Mouse (Mus musculus) lung, postnatal 14 days (tissue): ENCODE data around the gene Cox11.

ENCODE experiments used
- DNase-seq: peaks from one replicate; pipeline ENCODE4 v3.0.0; 2021

The Cox11 gene

GRCm38 (mm10) chr11:90665161-90665560 is 27.2 kb downstream of the Cox11 start:
- DNase-seq, result peak; percentile 60

GRCm38 (mm10) chr11:90666144-90666757 is 28.3 kb downstream of the Cox11 start:
- DNase-seq, result no peak

- DNase-seq, result no peak
These were observed 28.9 kb downstream of the Cox11 start for GRCm38 (mm10) chr11:90666916-90667315.

- DNase-seq, result no peak
These were observed 29.4 kb downstream of the Cox11 start for GRCm38 (mm10) chr11:90667325-90667724.

- DNase-seq, result no peak
These were observed 37.6 kb downstream of the Cox11 start for GRCm38 (mm10) chr11:90675479-90676110.

GRCm38 (mm10) chr11:90677027-90677426 is 39.1 kb downstream of the Cox11 start:
- no peak for DNase-seq

GRCm38 (mm10) chr11:90677771-90678288 is 39.9 kb downstream of the Cox11 start:
- no peak for DNase-seq

- DNase-seq, result no peak
These were observed 40.6 kb downstream of the Cox11 start for GRCm38 (mm10) chr11:90678582-90678981.

- no peak for DNase-seq
These were observed 43.2 kb downstream of the Cox11 start for GRCm38 (mm10) chr11:90681171-90681570.

GRCm38 (mm10) chr11:90684765-90685164 is 46.8 kb downstream of the Cox11 start:
- DNase-seq, result no peak

GRCm38 (mm10) chr11:90685196-90685595 is 47.2 kb downstream of the Cox11 start:
- DNase-seq, result no peak

- DNase-seq, result no peak
These were observed 48.5 kb downstream of the Cox11 start for GRCm38 (mm10) chr11:90686287-90687025.

GRCm38 (mm10) chr11:90687040-90687439 is 49.1 kb downstream of the Cox11 start:
- DNase-seq, result no peak

- peak; percentile 77 for DNase-seq
These were observed 49.8 kb downstream of the Cox11 start, which contains the start of gene Tom1l1 for GRCm38 (mm10) chr11:90687460-90688416. Gene Tom1l1 (minus strand): TSS chr11:90688366.

GRCm38 (mm10) chr11:90690361-90690760 is 52.4 kb downstream of the Cox11 start:
- no peak for DNase-seq

GRCm38 (mm10) chr11:90694206-90694605 is 56.2 kb downstream of the Cox11 start:
- DNase-seq, result no peak
